Mouse (Mus musculus): ENCODE data around the gene Nrl. TPM values are rescaled to one million over a fixed set of nuclear protein-coding genes. Genes with fewer than 3 reads are reported as not detected.

The Nrl gene
- polyA plus RNA-seq, 1 experiment, result 0.56 TPM

GRCm38 (mm10) chr14:55479629-55480028 lies 45.2 kb downstream of the Nrl start:
- TF ChIP-seq POLR2A (IDR thresholded peaks at IDR 0.05; ENCODE audit: borderline replicate concordance, extremely low read depth, insufficient read depth, insufficient read length, poor library complexity, severe bottlenecking) (no peak), CTCF (IDR thresholded peaks at IDR 0.05; ENCODE audit: borderline replicate concordance, extremely low read depth, insufficient read depth, insufficient read length) (no peak)
- no peak for DNase-seq (ENCODE audit: low read depth)

- peak; percentile 91 for DNase-seq (ENCODE audit: low read depth)
Measured at GRCm38 (mm10) chr14:55478651-55479599, 45.9 kb downstream of the Nrl start, which contains the start of gene Dhrs4. Gene Dhrs4 (plus strand): TSS chr14:55478758.

DNA sequence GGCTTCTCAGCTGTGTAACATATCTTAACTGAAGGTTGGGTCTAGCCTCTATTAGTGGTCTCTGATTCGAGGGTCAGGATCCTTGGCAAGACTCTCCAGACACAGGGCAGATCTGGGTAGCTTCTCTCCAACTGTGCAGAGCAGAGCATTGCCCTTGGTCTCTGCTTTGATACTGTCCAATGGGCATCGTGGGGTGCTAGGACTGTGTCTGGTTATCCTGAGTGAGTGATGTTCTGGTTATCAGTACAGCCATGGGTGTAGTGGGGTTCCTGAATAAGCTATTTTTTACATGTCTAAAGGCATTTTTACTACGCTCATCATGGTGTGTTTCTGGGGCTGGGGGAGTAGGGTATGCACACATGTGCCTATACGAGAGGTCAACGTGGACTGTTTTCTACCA lies 47.0 kb downstream of the Nrl start:
- no peak for DNase-seq (ENCODE audit: low read depth)
- TF ChIP-seq CTCF (IDR thresholded peaks at IDR 0.05; ENCODE audit: borderline replicate concordance, extremely low read depth, insufficient read depth, insufficient read length) (no peak), POLR2A (IDR thresholded peaks at IDR 0.05; ENCODE audit: borderline replicate concordance, extremely low read depth, insufficient read depth, insufficient read length, poor library complexity, severe bottlenecking) (no peak)

More at GRCm38 (mm10) chr14:55478651-55479599, 45.9 kb downstream of the Nrl start, which contains the start of gene Dhrs4:
- TF ChIP-seq CTCF (IDR thresholded peaks at IDR 0.05; ENCODE audit: borderline replicate concordance, extremely low read depth, insufficient read depth, insufficient read length) (peak; percentile 68), POLR2A (IDR thresholded peaks at IDR 0.05; ENCODE audit: borderline replicate concordance, extremely low read depth, insufficient read depth, insufficient read length, poor library complexity, severe bottlenecking) (peak; percentile 48; the same call in 1 of the 2 replicates)

DNA sequence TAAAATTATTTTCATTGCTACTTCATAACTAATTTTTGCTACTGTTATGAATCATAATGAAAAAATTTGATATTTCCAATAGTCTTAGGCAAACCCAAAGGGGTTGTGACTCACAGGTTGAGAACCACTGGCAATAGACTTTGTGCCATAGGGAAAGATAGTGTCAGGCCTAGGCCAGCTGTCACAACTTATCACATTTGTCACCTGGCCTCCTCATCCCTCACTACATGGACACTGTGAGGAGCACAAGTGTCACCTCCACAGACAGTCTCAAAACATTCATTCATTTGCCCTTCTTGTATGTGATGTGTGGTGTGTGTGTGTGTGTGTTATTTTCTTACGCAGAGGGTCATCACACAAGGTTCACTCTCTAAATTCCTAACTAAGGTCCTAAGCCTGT lies 47.4 kb downstream of the Nrl start:
- TF ChIP-seq POLR2A (IDR thresholded peaks at IDR 0.05; ENCODE audit: borderline replicate concordance, extremely low read depth, insufficient read depth, insufficient read length, poor library complexity, severe bottlenecking), result no peak
- TF ChIP-seq CTCF (IDR thresholded peaks at IDR 0.05; ENCODE audit: borderline replicate concordance, extremely low read depth, insufficient read depth, insufficient read length), result no peak
- no peak for DNase-seq (ENCODE audit: low read depth)

- TF ChIP-seq CTCF (IDR thresholded peaks at IDR 0.05; ENCODE audit: borderline replicate concordance, extremely low read depth, insufficient read depth, insufficient read length) (no peak), POLR2A (IDR thresholded peaks at IDR 0.05; ENCODE audit: borderline replicate concordance, extremely low read depth, insufficient read depth, insufficient read length, poor library complexity, severe bottlenecking) (no peak)
- no peak for DNase-seq (ENCODE audit: low read depth)
Measured at GRCm38 (mm10) chr14:55475654-55476053, 49.1 kb downstream of the Nrl start.

DNA sequence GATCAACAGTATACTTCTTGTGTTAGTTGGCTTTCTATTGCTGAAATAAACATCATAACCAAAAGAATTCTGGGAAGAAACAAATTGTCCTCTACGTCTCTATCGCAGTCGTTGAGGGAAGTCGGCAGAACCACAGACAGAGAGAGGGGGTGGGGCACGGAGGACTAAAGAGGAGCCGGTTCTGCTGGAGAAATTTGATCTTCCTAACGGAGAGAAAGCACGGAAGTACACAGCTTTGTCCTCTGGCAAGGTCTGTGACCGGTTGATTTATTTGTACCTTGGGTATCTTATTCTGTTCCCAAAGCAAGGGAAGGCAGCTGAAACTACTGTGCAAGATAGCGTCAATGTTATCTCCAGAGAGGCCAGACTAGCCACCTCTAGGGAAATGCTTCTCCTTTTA lies 54.0 kb downstream of the Nrl start:
- TF ChIP-seq POLR2A (IDR thresholded peaks at IDR 0.05; ENCODE audit: borderline replicate concordance, extremely low read depth, insufficient read depth, insufficient read length, poor library complexity, severe bottlenecking), result no peak
- no peak for TF ChIP-seq CTCF (IDR thresholded peaks at IDR 0.05; ENCODE audit: borderline replicate concordance, extremely low read depth, insufficient read depth, insufficient read length)
- DNase-seq (ENCODE audit: low read depth), result no peak

GRCm38 (mm10) chr14:55469821-55470220 lies 55.0 kb downstream of the Nrl start:
- TF ChIP-seq POLR2A (IDR thresholded peaks at IDR 0.05; ENCODE audit: borderline replicate concordance, extremely low read depth, insufficient read depth, insufficient read length, poor library complexity, severe bottlenecking), result no peak
- no peak for TF ChIP-seq CTCF (IDR thresholded peaks at IDR 0.05; ENCODE audit: borderline replicate concordance, extremely low read depth, insufficient read depth, insufficient read length)
- no peak for DNase-seq (ENCODE audit: low read depth)

DNA sequence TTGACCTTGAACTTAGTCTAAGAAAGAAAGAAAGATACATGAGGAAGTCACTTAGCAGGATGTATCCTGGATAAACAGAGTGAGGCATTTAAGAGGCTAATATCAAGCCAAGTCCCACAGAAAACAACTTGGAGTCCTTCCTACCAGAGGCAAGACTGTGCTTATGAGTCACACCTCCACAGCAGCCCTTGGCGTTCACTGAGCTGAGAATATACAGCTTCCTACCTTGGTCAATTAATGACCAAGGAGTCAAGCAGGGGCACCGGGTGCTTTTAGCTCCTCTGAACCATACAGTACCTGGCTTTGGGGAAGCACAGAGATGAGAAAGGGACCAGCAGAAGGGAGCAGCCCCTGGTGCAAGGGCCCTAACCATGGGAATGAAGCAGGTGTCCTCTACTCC lies 55.7 kb downstream of the Nrl start:
- no peak for DNase-seq (ENCODE audit: low read depth)
- TF ChIP-seq CTCF (IDR thresholded peaks at IDR 0.05; ENCODE audit: borderline replicate concordance, extremely low read depth, insufficient read depth, insufficient read length), result no peak
- TF ChIP-seq POLR2A (IDR thresholded peaks at IDR 0.05; ENCODE audit: borderline replicate concordance, extremely low read depth, insufficient read depth, insufficient read length, poor library complexity, severe bottlenecking), result no peak

Other genes starting within 250 kb of the Nrl start
- 16.0 and 25.6 TPM in 2 replicates for gene Dhrs4, start 46.2 kb downstream of the Nrl start, polyA plus RNA-seq (2012; rRNA removed)
- gene Carmil3, start 34.3 kb downstream of the Nrl start, polyA plus RNA-seq (2012; rRNA removed), result 178 and 292 TPM in 2 replicates
- 6.7 and 9.5 TPM in 2 replicates for gene Cpne6, start 14.5 kb downstream of the Nrl start, polyA plus RNA-seq (2012; rRNA removed)
- gene Pck2, start 15.3 kb upstream of the Nrl start, polyA plus RNA-seq (2012; rRNA removed), result 21.5 and 23.2 TPM in 2 replicates
- 111 and 112 TPM in 2 replicates for gene Dcaf11, start 35.0 kb upstream of the Nrl start, polyA plus RNA-seq (2012; rRNA removed)
- 0.92 and 1.3 TPM in 2 replicates for gene A730061H03Rik, start 35.4 kb upstream of the Nrl start, polyA plus RNA-seq (2012; rRNA removed)
- gene Fitm1, start 50.6 kb upstream of the Nrl start, polyA plus RNA-seq (2012; rRNA removed), result 0.19 and 0.38 TPM in 2 replicates
- 94.1 and 98.3 TPM in 2 replicates for gene Psme1, start 53.1 kb upstream of the Nrl start, polyA plus RNA-seq (2012; rRNA removed)
- gene Emc9, start 60.3 kb upstream of the Nrl start, polyA plus RNA-seq (2012; rRNA removed), result 14.5 and 20.9 TPM in 2 replicates
- 65.9 and 76.2 TPM in 2 replicates for gene Psme2, start 66.1 kb upstream of the Nrl start, polyA plus RNA-seq (2012; rRNA removed)
- 25.1 and 30.4 TPM in 2 replicates for gene Rnf31, start 66.7 kb upstream of the Nrl start, polyA plus RNA-seq (2012; rRNA removed)
- 23.5 and 26.2 TPM in 2 replicates for gene Irf9, start 78.6 kb upstream of the Nrl start, polyA plus RNA-seq (2012; rRNA removed)
- 15.9 and 18.4 TPM in 2 replicates for gene Rec8, start 93.1 kb upstream of the Nrl start, polyA plus RNA-seq (2012; rRNA removed)
- gene Ipo4, start 111.0 kb upstream of the Nrl start, polyA plus RNA-seq (2012; rRNA removed), result 182 and 184 TPM in 2 replicates
- 8.4 and 8.8 TPM in 2 replicates for gene Gm49378, start 112.9 kb upstream of the Nrl start, polyA plus RNA-seq (2012; rRNA removed)
- 44.9 and 45.8 TPM in 2 replicates for gene Tm9sf1, start 118.8 kb upstream of the Nrl start, polyA plus RNA-seq (2012; rRNA removed)
- gene Tssk4, start 125.2 kb upstream of the Nrl start, polyA plus RNA-seq (2012; rRNA removed), result 1.2 and 1.8 TPM in 2 replicates
- gene Mdp1, start 135.5 kb upstream of the Nrl start, polyA plus RNA-seq (2012; rRNA removed), result 45.8 and 51.0 TPM in 2 replicates
- gene Gmpr2, start 147.0 kb upstream of the Nrl start, polyA plus RNA-seq (2012; rRNA removed), result 32.8 and 41.3 TPM in 2 replicates
- 351 and 412 TPM in 2 replicates for gene Nedd8, start 147.1 kb upstream of the Nrl start, polyA plus RNA-seq (2012; rRNA removed)
- gene Tinf2, start 156.8 kb upstream of the Nrl start, polyA plus RNA-seq (2012; rRNA removed), result 23.2 and 31.9 TPM in 2 replicates
- gene Tgm1, start 188.9 kb upstream of the Nrl start, polyA plus RNA-seq (2012; rRNA removed), result 0.96 and 1.2 TPM in 2 replicates
- gene Rabggta, start 197.3 kb upstream of the Nrl start, polyA plus RNA-seq (2012; rRNA removed), result 64.9 and 72.8 TPM in 2 replicates
- gene Dhrs1, start 220.7 kb upstream of the Nrl start, polyA plus RNA-seq (2012; rRNA removed), result 67.1 and 88.2 TPM in 2 replicates
- gene Nop9, start 220.7 kb upstream of the Nrl start, polyA plus RNA-seq (2012; rRNA removed), result 24.6 and 27.9 TPM in 2 replicates
- gene Cideb, start 233.5 kb upstream of the Nrl start, polyA plus RNA-seq (2012; rRNA removed), result 0.60 and 0.76 TPM in 2 replicates
- gene Ltb4r2, start 236.4 kb upstream of the Nrl start, polyA plus RNA-seq (2012; rRNA removed), result 0.29 and 0.38 TPM in 2 replicates
- 0.45 and 0.71 TPM in 2 replicates for gene Ltb4r1, start 241.0 kb upstream of the Nrl start, polyA plus RNA-seq (2012; rRNA removed)

Data from brain, embryonic 14.5 days (tissue).